Mouse (Mus musculus): ENCODE data around the gene Tas2r117.

The Tas2r117 gene

DNA sequence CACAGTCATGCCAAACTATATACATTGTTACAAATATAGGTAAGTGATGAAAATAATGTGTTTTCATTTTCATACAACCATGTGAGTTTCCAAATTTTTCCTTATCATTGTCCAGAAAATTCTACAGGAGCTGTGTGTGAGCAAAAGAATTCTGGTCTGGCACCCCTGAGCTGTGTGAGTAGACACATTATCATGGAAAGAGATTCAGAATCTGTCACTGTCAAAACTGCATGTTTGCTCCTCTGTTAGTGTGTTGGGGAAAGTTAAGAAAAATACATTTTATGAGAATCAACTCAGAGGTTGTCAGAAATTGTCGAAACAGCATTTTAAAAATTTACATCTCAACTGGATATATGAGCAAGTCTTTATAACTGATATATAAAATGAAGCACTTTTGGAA lies at the start of gene Tas2r117:
Gene Tas2r117 (plus strand): TSS at position 301 of the 400 bp plus-strand sequence.
- no peak for DNase-seq (ENCODE audit: low spot score in 2 of 2)

DNA sequence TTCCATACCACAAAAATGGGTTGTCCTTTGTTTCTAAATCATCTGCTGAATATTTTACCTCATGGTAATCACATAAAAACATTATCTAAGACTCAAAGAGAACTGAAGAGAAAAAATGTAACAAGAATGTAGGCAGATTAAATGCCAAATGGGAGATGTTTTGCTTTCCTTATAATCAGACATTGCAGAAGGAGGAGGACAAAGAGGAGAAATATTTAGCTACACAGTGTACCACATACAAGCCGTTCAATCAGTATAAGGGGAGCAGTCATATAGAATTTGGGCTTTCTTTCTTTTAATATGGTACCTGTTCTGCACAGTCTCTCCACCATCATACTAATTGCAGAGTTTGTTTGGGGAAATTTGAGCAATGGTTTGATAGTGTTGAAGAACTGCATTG lies 48.2 kb upstream of the Tas2r117 start, which contains the start of gene Tas2r124:
Gene Tas2r124 (plus strand): TSS at position 301 of the 400 bp plus-strand sequence.
- DNase-seq (ENCODE audit: low spot score in 2 of 2), result no peak

DNA sequence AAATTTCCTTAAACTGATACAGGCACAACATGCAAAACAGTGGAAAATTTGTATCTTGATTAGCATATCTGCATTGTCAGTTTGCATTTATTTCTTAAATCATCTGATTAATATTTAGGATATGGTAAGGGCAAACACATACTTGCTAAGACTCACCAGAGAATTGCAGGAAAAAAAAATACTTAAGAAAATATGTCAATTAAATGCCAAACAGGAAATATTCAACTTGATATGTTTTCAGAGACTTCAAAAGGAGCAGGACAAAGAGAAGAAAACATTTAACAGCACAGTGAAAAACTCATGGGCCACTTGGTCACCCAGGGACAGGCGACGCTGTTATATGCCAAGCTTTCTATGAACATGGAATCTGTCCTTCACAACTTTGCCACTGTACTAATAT lies 40.8 kb upstream of the Tas2r117 start, which contains the start of gene Tas2r102:
Gene Tas2r102 (plus strand): TSS at position 301 of the 400 bp plus-strand sequence.
- DNase-seq (ENCODE audit: low spot score in 2 of 2), result no peak

DNA sequence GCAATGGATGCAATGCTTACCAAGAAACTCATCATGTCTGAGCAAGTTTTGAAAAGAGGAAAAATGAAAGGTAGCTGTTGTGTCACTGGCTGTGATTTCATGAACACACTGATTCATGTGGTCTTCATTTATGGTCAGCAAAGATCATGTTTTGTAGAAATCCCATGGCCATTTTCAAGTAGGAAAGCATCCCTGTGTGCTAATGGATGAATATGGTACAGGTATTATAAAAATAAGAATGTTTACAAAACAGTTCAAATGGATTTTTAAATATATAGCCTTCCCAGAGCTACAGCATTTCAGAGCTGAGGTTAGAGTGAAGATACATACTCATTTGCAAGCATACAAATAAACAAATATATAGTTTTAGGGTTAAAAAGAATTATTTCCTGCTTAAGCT lies 24.6 kb upstream of the Tas2r117 start, which contains the start of gene Tas2r136:
Gene Tas2r136 (minus strand): TSS at position 101 of the 400 bp plus-strand sequence.
- no peak for DNase-seq (ENCODE audit: low spot score in 2 of 2)

DNA sequence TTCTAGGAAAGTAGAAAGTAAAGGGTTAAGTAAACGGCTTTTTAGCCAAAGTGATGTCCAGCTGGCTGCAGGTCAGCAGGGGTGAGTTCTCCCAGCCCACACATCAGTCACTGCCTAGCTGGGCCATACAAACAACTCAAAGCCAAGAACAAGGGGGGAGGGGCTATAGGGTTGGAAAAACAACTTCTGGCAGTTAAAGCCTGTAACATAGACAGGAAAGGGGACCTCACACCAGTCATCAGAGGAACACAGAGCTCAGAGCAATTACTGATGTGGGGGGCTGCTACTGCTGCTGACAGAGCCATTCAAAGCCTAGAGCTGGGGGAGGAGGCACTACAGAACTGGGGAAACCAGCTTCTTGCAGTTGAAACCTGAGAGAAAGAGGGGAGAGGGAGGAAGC lies 7.2 kb upstream of the Tas2r117 start:
- no peak for DNase-seq (ENCODE audit: low spot score in 2 of 2)

DNA sequence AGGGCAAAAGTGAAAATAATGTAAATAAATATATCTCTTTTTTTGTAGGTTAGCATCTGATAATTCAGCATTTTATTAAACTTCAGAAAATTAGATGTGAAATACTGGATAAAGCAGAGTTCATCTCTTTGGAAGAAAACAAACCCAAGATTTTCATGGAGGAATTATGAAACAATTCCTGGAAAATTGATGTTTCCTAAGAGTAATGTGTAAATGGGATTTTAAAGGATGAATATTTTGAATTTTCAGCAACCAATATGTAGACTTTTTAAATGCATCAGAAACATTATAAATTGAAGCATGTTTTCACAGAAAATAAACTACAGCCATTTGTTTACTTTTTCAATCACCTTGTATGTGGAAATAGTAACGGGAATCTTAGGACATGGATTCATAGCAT lies 44.2 kb downstream of the Tas2r117 start, which contains the start of gene Tas2r123:
Gene Tas2r123 (plus strand): TSS at position 301 of the 400 bp plus-strand sequence.
- no peak for DNase-seq (ENCODE audit: low spot score in 2 of 2)

All from right cerebral cortex, postnatal 36 days (tissue).